Mouse (Mus musculus) activated CD4-positive, CD25-positive, alpha-beta regulatory T cell, adult 9 weeks (primary cell): Measurements from ENCODE around the gene Acap1. TPM values are rescaled to one million over a fixed set of nuclear protein-coding genes. Genes with fewer than 3 reads are reported as not detected.

Experiments used
- polyA plus RNA-seq: library from polyadenylated mRNA; unstranded; fragments of 100-300 nt; shearing (Covaris generic); gene quantifications from one replicate; pipeline ENCODE4 v1.2.1, GENCODE M21; 2017

The Acap1 gene
- 613 TPM for polyA plus RNA-seq

DNA sequence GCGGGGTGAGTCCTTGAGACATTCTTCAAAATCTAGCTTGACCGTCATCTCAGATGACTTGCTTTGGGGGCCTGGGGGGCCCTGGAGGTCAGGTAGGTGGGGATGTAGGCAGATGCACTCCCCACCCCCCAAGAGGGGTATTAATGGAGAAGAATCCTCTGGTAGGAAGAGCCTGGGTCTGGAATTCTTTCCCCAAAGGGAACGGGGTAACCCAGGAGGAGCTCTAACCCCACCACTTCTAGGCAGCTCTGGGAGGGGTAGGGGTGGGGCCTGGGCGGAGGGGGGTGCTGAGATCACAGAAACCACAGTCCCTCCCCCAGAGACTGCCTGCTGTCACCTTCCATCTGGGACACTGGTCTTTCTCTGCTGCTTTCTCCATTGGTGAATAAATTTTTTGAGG lies at the start of gene Acap1:
Gene Acap1, minus strand, starts transcription at position 249 of the 400 bp plus-strand sequence.

DNA sequence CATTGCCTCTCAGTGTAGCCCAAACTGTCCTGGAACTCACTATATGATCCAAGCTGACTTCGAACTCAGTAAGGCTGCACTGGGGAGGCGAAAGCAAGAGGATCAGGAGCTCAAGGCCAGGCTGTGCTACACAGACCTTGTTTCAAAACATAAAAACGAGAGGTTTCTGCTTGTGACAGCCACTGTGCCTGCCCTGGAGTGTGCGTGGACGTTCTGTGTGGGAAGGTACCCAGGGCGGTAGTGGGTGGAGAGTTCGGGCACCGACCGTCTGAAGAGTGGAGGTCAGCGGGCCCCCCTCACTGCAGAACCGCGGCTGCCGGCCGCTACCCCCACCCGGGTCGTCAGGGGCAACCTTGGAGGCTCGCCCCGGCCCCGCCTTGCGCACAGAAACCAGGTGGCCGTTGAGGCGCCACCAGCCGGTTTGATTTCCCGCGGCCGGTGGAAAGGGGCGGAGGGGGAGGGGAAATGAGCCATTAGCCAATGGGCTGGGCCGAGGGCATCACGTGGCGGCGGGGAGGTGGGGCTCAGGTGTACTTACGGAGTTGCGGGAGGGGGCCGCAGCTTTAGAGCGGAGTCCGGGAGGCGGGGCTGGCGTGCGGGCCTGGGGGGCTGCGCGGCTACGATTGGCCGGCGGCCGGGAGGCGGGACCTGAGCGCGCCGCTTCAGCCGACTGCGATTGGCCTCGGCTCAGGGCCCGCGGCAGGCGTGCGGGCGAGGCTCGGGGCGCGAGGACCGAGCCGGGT lies 40.0 kb upstream of the Acap1 start, which contains the start of gene Ybx2:
Gene Ybx2, plus strand, starts transcription at position 660 of the 743 bp plus-strand sequence.

GRCm38 (mm10) chr11:69921114-69922011 lies 26.0 kb upstream of the Acap1 start, which contains the start of gene Eif5a:
Gene Eif5a (minus strand): TSS chr11:69921958.

GRCm38 (mm10) chr11:69913554-69914371 lies 18.4 kb upstream of the Acap1 start, which contains the start of gene Gps2:
Gene Gps2 (plus strand): TSS chr11:69913888.

GRCm38 (mm10) chr11:69900471-69901405 lies 5.4 kb upstream of the Acap1 start, which contains the start of the genes 2810408A11Rik and Neurl4:
Gene 2810408A11Rik (minus strand): TSS chr11:69900987.
Gene Neurl4 (plus strand): TSS chr11:69901072.

DNA sequence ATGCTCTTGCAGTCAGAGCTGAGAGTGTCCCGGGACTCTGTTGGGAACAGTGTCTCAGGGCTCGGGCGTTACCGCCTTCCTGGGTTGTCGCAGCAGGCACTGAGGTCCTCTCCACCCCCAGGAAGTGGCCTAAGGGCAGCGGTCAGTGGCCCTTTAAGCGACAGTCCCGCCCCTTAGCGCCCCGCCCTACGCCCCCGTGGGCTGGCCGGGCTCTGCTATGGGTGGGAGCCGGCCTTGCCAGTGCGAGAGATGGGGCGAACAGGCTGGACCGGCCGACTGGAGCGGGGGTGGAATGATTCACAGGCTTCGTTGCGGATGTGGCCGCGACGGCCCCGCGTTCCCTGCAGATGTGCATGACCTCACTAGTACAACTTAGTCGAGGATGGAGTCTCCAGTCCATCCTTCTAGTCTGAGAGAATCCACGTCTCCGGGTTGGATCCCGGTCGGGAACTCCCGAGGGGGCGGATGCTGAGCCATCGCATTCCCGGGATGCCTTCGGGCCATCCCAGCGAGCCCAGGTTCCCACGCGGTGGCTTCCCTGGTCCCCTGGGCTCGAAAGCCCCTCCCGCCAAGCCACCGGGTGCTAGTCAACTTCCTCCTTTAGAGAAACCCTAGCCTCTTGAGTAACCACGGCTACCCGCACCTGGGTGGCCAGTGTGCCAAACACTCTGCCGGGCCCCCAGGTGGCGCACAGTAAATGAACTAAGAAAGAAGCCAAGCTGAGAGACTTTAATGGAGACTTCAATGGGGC lies 14.3 kb downstream of the Acap1 start, which contains the start of gene Kctd11:
Gene Kctd11, minus strand, starts transcription at position 554 of the 751 bp plus-strand sequence.

GRCm38 (mm10) chr11:69877878-69878277 lies 17.5 kb downstream of the Acap1 start, which contains the start of gene Tmem95:
Gene Tmem95 (minus strand): TSS chr11:69878018.

GRCm38 (mm10) chr11:69858113-69858998 lies 37.0 kb downstream of the Acap1 start, which contains the start of gene Tnk1:
Gene Tnk1 (minus strand): TSS chr11:69858730.

GRCm38 (mm10) chr11:69846198-69846680 lies 49.1 kb downstream of the Acap1 start, which contains the start of gene Plscr3:
Gene Plscr3 (plus strand): TSS chr11:69846376.

DNA sequence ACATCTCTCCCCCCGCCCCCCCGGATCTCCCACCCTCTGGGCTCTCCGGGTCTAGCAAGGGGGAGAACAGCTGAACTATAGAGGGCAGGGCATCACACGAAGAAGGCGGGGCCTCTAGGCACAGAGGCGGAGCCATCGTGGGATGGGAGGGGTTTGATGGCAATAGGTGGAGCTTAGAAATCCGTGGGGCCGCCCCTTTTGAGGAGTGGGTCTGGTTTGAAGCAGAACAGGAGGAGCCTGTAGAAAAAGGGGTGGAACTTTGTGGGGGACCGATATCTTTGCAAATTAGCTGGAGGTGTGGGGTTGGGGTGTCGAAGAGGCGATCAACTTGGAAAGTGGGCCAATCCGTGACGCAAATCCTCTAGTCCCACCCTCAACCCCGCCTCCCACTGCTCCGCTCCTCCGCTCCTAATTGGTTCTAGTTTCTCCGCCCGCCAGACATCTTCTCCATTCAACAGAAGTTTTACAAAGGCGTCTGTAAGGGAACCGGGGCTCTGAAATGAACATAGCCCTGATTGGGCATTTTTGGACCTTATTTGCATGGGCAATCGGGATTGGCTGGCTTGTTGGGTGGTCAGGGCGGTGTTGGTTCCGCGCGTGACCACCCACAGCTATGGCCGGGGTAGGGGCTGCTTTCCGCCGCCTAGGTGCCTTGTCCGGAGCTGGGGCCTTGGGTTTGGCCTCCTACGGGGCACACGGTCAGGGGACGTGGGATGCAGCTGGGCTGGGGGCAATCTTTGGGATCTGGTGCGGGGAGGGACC lies 57.2 kb downstream of the Acap1 start, which contains the start of gene Tmem256:
Gene Tmem256, plus strand, starts transcription at position 563 of the 762 bp plus-strand sequence.

DNA sequence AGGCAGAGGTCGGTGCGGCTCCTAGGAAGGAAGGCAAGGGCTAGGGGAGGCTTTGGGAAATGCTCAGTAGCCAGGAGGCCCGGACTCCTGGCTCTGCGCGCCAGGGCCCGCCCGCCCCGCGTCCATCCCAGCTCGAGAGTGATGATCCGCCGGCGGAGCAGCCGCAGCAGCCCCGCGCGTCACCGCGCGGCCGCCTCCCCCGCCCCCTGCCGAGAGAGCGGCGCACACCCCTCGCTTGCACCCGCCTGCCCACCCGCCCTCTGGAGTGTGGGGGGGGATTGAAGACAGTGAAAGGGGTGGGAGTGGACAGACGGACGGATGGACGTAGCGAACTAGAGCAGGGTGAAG lies 57.8 kb downstream of the Acap1 start, which contains the start of gene Nlgn2:
Gene Nlgn2, minus strand, starts transcription at position 181 of the 348 bp plus-strand sequence.

Other genes with a start within 250 kb of the Acap1 start
- gene Sox15, start 240.2 kb downstream of the Acap1 start, polyA plus RNA-seq = not detected
- gene Mpdu1, start 232.9 kb downstream of the Acap1 start, polyA plus RNA-seq = 54.7 TPM
- gene Cd68, start 229.4 kb downstream of the Acap1 start, polyA plus RNA-seq = 10.0 TPM
- 587 TPM for gene Eif4a1, start 223.1 kb downstream of the Acap1 start, polyA plus RNA-seq
- 41.0 TPM for gene Senp3, start 213.5 kb downstream of the Acap1 start, polyA plus RNA-seq
- not detected for gene Tnfsf13, start 209.8 kb downstream of the Acap1 start, polyA plus RNA-seq
- gene Tnfsf12, start 199.7 kb downstream of the Acap1 start, polyA plus RNA-seq = not detected
- not detected for gene Tnfsfm13, start 199.4 kb downstream of the Acap1 start, polyA plus RNA-seq
- gene Polr2a, start 136.9 kb downstream of the Acap1 start, polyA plus RNA-seq = 59.9 TPM
- not detected for gene Slc35g3, start 133.6 kb downstream of the Acap1 start, polyA plus RNA-seq
- 4.5 TPM for gene Zbtb4, start 129.6 kb downstream of the Acap1 start, polyA plus RNA-seq
- gene Chrnb1, start 99.6 kb downstream of the Acap1 start, polyA plus RNA-seq = 4.8 TPM
- gene Fgf11, start 93.7 kb downstream of the Acap1 start, polyA plus RNA-seq = not detected
- gene Tmem102, start 89.9 kb downstream of the Acap1 start, polyA plus RNA-seq = not detected
- not detected for gene Gm39566, start 80.2 kb downstream of the Acap1 start, polyA plus RNA-seq
- not detected for gene Spem2, start 77.1 kb downstream of the Acap1 start, polyA plus RNA-seq
- gene Spem1, start 73.4 kb downstream of the Acap1 start, polyA plus RNA-seq = not detected
- gene Nlgn2, start 57.8 kb downstream of the Acap1 start, polyA plus RNA-seq = 0.56 TPM
- 125 TPM for gene Tmem256, start 57.0 kb downstream of the Acap1 start, polyA plus RNA-seq
- gene Plscr3, start 49.2 kb downstream of the Acap1 start, polyA plus RNA-seq = 23.8 TPM
- gene Tnk1, start 36.8 kb downstream of the Acap1 start, polyA plus RNA-seq = not detected
- not detected for gene Tmem95, start 17.5 kb downstream of the Acap1 start, polyA plus RNA-seq
- gene Kctd11, start 14.1 kb downstream of the Acap1 start, polyA plus RNA-seq = 2.1 TPM
- gene 2810408A11Rik, start 5.4 kb upstream of the Acap1 start, polyA plus RNA-seq = 2.8 TPM
- gene Neurl4, start 5.5 kb upstream of the Acap1 start, polyA plus RNA-seq = 3.6 TPM
- gene Gps2, start 18.3 kb upstream of the Acap1 start, polyA plus RNA-seq = 135 TPM
- 1,138 TPM for gene Eif5a, start 26.4 kb upstream of the Acap1 start, polyA plus RNA-seq
- gene Ybx2, start 40.3 kb upstream of the Acap1 start, polyA plus RNA-seq = not detected
- gene Slc2a4, start 52.6 kb upstream of the Acap1 start, polyA plus RNA-seq = 0.31 TPM
- not detected for gene Cldn7, start 69.2 kb upstream of the Acap1 start, polyA plus RNA-seq
- 30.2 TPM for gene Ctdnep1, start 85.6 kb upstream of the Acap1 start, polyA plus RNA-seq
- gene Elp5, start 87.0 kb upstream of the Acap1 start, polyA plus RNA-seq = 70.4 TPM
- gene Gabarap, start 95.6 kb upstream of the Acap1 start, polyA plus RNA-seq = 493 TPM
- gene Phf23, start 100.2 kb upstream of the Acap1 start, polyA plus RNA-seq = 114 TPM
- gene Dvl2, start 105.1 kb upstream of the Acap1 start, polyA plus RNA-seq = 19.7 TPM
- gene Acadvl, start 119.9 kb upstream of the Acap1 start, polyA plus RNA-seq = 120 TPM
- 9.4 TPM for gene Dlg4, start 121.4 kb upstream of the Acap1 start, polyA plus RNA-seq
- not detected for gene Asgr1, start 158.5 kb upstream of the Acap1 start, polyA plus RNA-seq
- not detected for gene Asgr2, start 197.1 kb upstream of the Acap1 start, polyA plus RNA-seq
- not detected for gene Mgl2, start 234.8 kb upstream of the Acap1 start, polyA plus RNA-seq